Comparison of ENCODE assay signal across 9 mouse cellular contexts in genomic region chr19:5461411-5461810, GRCm38 (mm10). TPM values are rescaled to one million over a fixed set of nuclear protein-coding genes. Genes with fewer than 3 reads are reported as not detected.
DNase-seq lines count a peak whose midpoint lies in the region; ATAC-seq and TF ChIP-seq lines count a peak whose summit lies in the region.
"Had no signal": no experiment of that assay in that cellular context is flagged by ENCODE, and none has a peak within 500 bp of the region (broad histone marks: within the 10 kb centered on the region; RNA-seq: fewer than 3 reads in every experiment).

No protein-coding gene starts in this region.

- H3K9me3 ChIP-seq in kidney, postnatal 0 days (replicated peaks; ENCODE audit: low read length): no peaks in the 10 kb centered on the region
- H3K9me3 ChIP-seq in embryonic facial prominence, embryonic 12.5 days: no peaks in the 10 kb centered on the region
- H3K9me3 ChIP-seq in hindbrain, postnatal 0 days (ENCODE audit: low read length): no peaks in the 10 kb centered on the region
- no peaks in the 10 kb centered on the region for H3K9me3 ChIP-seq in midbrain, embryonic 16.5 days (replicated peaks; ENCODE audit: control insufficient read depth, low read length, poor library complexity, severe bottlenecking)

- ATAC-seq in kidney, postnatal 0 days (replicated peaks; ENCODE audit: low FRiP score, low read depth): no peak
- ATAC-seq in embryonic facial prominence, embryonic 12.5 days (ENCODE audit: insufficient number of reproducible peaks, insufficient read depth, low FRiP score, low TSS enrichment): no peak
- ATAC-seq in hindbrain, postnatal 0 days: no peak
- ATAC-seq in midbrain, embryonic 16.5 days: no peak

- H3K4me1 ChIP-seq in kidney, postnatal 0 days (replicated peaks; ENCODE audit: insufficient read depth, low read length): peaks cover 13% of the 10 kb centered on the region
- peaks cover 16% of the 10 kb centered on the region for H3K4me1 ChIP-seq in embryonic facial prominence, embryonic 12.5 days
- H3K4me1 ChIP-seq in hindbrain, postnatal 0 days (ENCODE audit: insufficient read depth, low read length): peaks cover 13% of the 10 kb centered on the region
- peaks cover 32% of the 10 kb centered on the region for H3K4me1 ChIP-seq in midbrain, embryonic 16.5 days (ENCODE audit: control insufficient read depth, insufficient read depth, low read length)

- H3K4me2 ChIP-seq in kidney, postnatal 0 days (ENCODE audit: low read length): peak overlapping the region; percentile 84
- peak overlapping the region; percentile 90 for H3K4me2 ChIP-seq in embryonic facial prominence, embryonic 12.5 days (replicated peaks)
- peak overlapping the region; percentile 79 for H3K4me2 ChIP-seq in hindbrain, postnatal 0 days (ENCODE audit: low read depth, low read length)
- H3K4me2 ChIP-seq in midbrain, embryonic 16.5 days (ENCODE audit: low read length): peak overlapping the region; percentile 98

- peaks cover 32% of the 10 kb centered on the region for H3K36me3 ChIP-seq in kidney, postnatal 0 days (ENCODE audit: insufficient read depth, low read length)
- H3K36me3 ChIP-seq in embryonic facial prominence, embryonic 12.5 days: peaks cover 40% of the 10 kb centered on the region
- peaks cover 25% of the 10 kb centered on the region for H3K36me3 ChIP-seq in hindbrain, postnatal 0 days (ENCODE audit: insufficient read depth, low read length)
- peaks cover 16% of the 10 kb centered on the region for H3K36me3 ChIP-seq in midbrain, embryonic 16.5 days (ENCODE audit: control insufficient read depth, insufficient read depth, low read length)

- no peak for TF ChIP-seq CTCF in kidney, postnatal 0 days (IDR thresholded peaks at IDR 0.05; ENCODE audit: low read depth)
- no peak for TF ChIP-seq CTCF in hindbrain, postnatal 0 days (IDR thresholded peaks at IDR 0.05; ENCODE audit: low read depth)

- H3K4me3 ChIP-seq in kidney, postnatal 0 days (replicated peaks; ENCODE audit: low read depth, low read length): peak overlapping the region; percentile 70; the same call in 1 of the 2 replicates
- H3K4me3 ChIP-seq in embryonic facial prominence, embryonic 12.5 days: peak overlapping the region; percentile 61
- H3K4me3 ChIP-seq in hindbrain, postnatal 0 days (ENCODE audit: low read length): peak overlapping the region; percentile 62
- peak overlapping the region; percentile 84 for H3K4me3 ChIP-seq in midbrain, embryonic 16.5 days (ENCODE audit: low read depth, low read length)

- no peak for DNase-seq in kidney, postnatal 0 days (ENCODE audit: low spot score)
- DNase-seq in kidney, postnatal 4 days: no peak
- DNase-seq in hindbrain, postnatal 0 days (ENCODE audit: low spot score): no peak
- DNase-seq in thymus, adult 18-20 months: no peak
- no peak for DNase-seq in frontal cortex, adult 2 months (ENCODE audit: extremely low spot score in 1 of 2, low spot score in 1 of 2)
- DNase-seq in c-Kit-positive CD71-positive TER-119-positive erythroid progenitor cells, embryonic 14.5 days (ENCODE audit: low spot score): no peak

- 82% methylated on average over 6 of the region's 6 CpGs for WGBS in kidney, postnatal 0 days
- 84% methylated on average over 6 of the region's 6 CpGs for WGBS in embryonic facial prominence, embryonic 12.5 days
- 81% methylated on average over 6 of the region's 6 CpGs for WGBS in hindbrain, postnatal 0 days
- WGBS in midbrain, embryonic 16.5 days: 88% methylated on average over 6 of the region's 6 CpGs

- H3K9ac ChIP-seq in kidney, postnatal 0 days (ENCODE audit: low read depth, low read length): peak overlapping the region; percentile 68; the same call in 1 of the 2 replicates
- H3K9ac ChIP-seq in embryonic facial prominence, embryonic 12.5 days: 0 out of 2 replicates have a peak overlapping the region, but pooled peaks have one; percentile 75
- H3K9ac ChIP-seq in hindbrain, postnatal 0 days (replicated peaks; ENCODE audit: low read length): peak overlapping the region; percentile 73
- peak overlapping the region; percentile 87 for H3K9ac ChIP-seq in midbrain, embryonic 16.5 days (ENCODE audit: low read depth, low read length)

- no peak overlapping the region for H3K27ac ChIP-seq in kidney, postnatal 0 days
- no peak overlapping the region for H3K27ac ChIP-seq in embryonic facial prominence, embryonic 12.5 days
- no peak overlapping the region for H3K27ac ChIP-seq in hindbrain, postnatal 0 days
- H3K27ac ChIP-seq in midbrain, embryonic 16.5 days (ENCODE audit: low read length): no peak overlapping the region

- H3K27me3 ChIP-seq in kidney, postnatal 0 days (ENCODE audit: insufficient read depth, low read length): no peaks in the 10 kb centered on the region
- no peaks in the 10 kb centered on the region for H3K27me3 ChIP-seq in embryonic facial prominence, embryonic 12.5 days
- no peaks in the 10 kb centered on the region for H3K27me3 ChIP-seq in hindbrain, postnatal 0 days (ENCODE audit: insufficient read depth, low read length)
- H3K27me3 ChIP-seq in midbrain, embryonic 16.5 days (ENCODE audit: control insufficient read depth, insufficient read depth, low read depth, low read length): no peaks in the 10 kb centered on the region

RNA-seq across cellular contexts. Expression of gene Fibp, which starts 1.0 kb away (rescaled TPM):
- 141 and 150 TPM in 2 replicates for polyA plus RNA-seq in kidney, postnatal 0 days (2015; fragmentation: Nextera tagmentation; extraction: Ambion mirVana)
- 146 and 150 TPM in 2 replicates for polyA plus RNA-seq in embryonic facial prominence, embryonic 12.5 days (2016; fragmentation: Nextera tagmentation; extraction: Ambion mirVana)
- total RNA-seq in hindbrain, postnatal 0 days (2014; rRNA removed): 76.1 and 103 TPM in 2 replicates
- 172 and 179 TPM in 2 replicates for polyA plus RNA-seq in hindbrain, postnatal 0 days (2015; fragmentation: Nextera tagmentation; extraction: Ambion mirVana)
- polyA plus RNA-seq in midbrain, embryonic 16.5 days (2015; fragmentation: Nextera tagmentation; extraction: Ambion mirVana): 159 and 178 TPM in 2 replicates
- polyA plus RNA-seq in frontal cortex, adult 2 months (2012; rRNA removed): 130 and 142 TPM in 2 replicates

RNA-seq across cellular contexts. Expression of gene Ccdc85b, which starts 3.7 kb away (rescaled TPM):
- polyA plus RNA-seq in kidney, postnatal 0 days (2015; fragmentation: Nextera tagmentation; extraction: Ambion mirVana): 12.2 and 15.6 TPM in 2 replicates
- 10.8 and 11.0 TPM in 2 replicates for polyA plus RNA-seq in embryonic facial prominence, embryonic 12.5 days (2016; fragmentation: Nextera tagmentation; extraction: Ambion mirVana)
- total RNA-seq in hindbrain, postnatal 0 days (2014; rRNA removed): 17.4 and 18.5 TPM in 2 replicates
- polyA plus RNA-seq in hindbrain, postnatal 0 days (2015; fragmentation: Nextera tagmentation; extraction: Ambion mirVana): 16.0 and 16.1 TPM in 2 replicates
- 9.5 and 10.2 TPM in 2 replicates for polyA plus RNA-seq in midbrain, embryonic 16.5 days (2015; fragmentation: Nextera tagmentation; extraction: Ambion mirVana)
- 22.4 and 24.7 TPM in 2 replicates for polyA plus RNA-seq in frontal cortex, adult 2 months (2012; rRNA removed)

RNA-seq across cellular contexts. Expression of gene Ctsw, which starts 6.9 kb away (rescaled TPM):
- polyA plus RNA-seq in kidney, postnatal 0 days (2015; fragmentation: Nextera tagmentation; extraction: Ambion mirVana): 0.79 and 1.2 TPM in 2 replicates
- 1.9 and 2.1 TPM in 2 replicates for polyA plus RNA-seq in embryonic facial prominence, embryonic 12.5 days (2016; fragmentation: Nextera tagmentation; extraction: Ambion mirVana)
- total RNA-seq in hindbrain, postnatal 0 days (2014; rRNA removed): 1.2 and 4.5 TPM in 2 replicates
- polyA plus RNA-seq in hindbrain, postnatal 0 days (2015; fragmentation: Nextera tagmentation; extraction: Ambion mirVana): 1.6 and 2.0 TPM in 2 replicates
- 5.0 and 5.2 TPM in 2 replicates for polyA plus RNA-seq in midbrain, embryonic 16.5 days (2015; fragmentation: Nextera tagmentation; extraction: Ambion mirVana)
- 0.38 and 0.40 TPM in 2 replicates for polyA plus RNA-seq in frontal cortex, adult 2 months (2012; rRNA removed)

RNA-seq across cellular contexts. Expression of gene Efemp2, which starts 12.3 kb away (rescaled TPM):
- polyA plus RNA-seq in kidney, postnatal 0 days (2015; fragmentation: Nextera tagmentation; extraction: Ambion mirVana): 126 and 140 TPM in 2 replicates
- polyA plus RNA-seq in embryonic facial prominence, embryonic 12.5 days (2016; fragmentation: Nextera tagmentation; extraction: Ambion mirVana): 145 TPM in 2 replicates
- 46.3 and 49.3 TPM in 2 replicates for total RNA-seq in hindbrain, postnatal 0 days (2014; rRNA removed)
- 36.5 and 41.7 TPM in 2 replicates for polyA plus RNA-seq in hindbrain, postnatal 0 days (2015; fragmentation: Nextera tagmentation; extraction: Ambion mirVana)
- 34.1 and 35.3 TPM in 2 replicates for polyA plus RNA-seq in midbrain, embryonic 16.5 days (2015; fragmentation: Nextera tagmentation; extraction: Ambion mirVana)
- polyA plus RNA-seq in frontal cortex, adult 2 months (2012; rRNA removed): 36.5 and 37.4 TPM in 2 replicates

RNA-seq across cellular contexts. Expression of gene Fosl1, which starts 14.1 kb away (rescaled TPM):
- polyA plus RNA-seq in kidney, postnatal 0 days (2015; fragmentation: Nextera tagmentation; extraction: Ambion mirVana): 0.32 TPM in 1 of 2 replicates, not detected in the other
- polyA plus RNA-seq in embryonic facial prominence, embryonic 12.5 days (2016; fragmentation: Nextera tagmentation; extraction: Ambion mirVana): not detected in 2 replicates
- total RNA-seq in hindbrain, postnatal 0 days (2014; rRNA removed): not detected in 2 replicates
- polyA plus RNA-seq in hindbrain, postnatal 0 days (2015; fragmentation: Nextera tagmentation; extraction: Ambion mirVana): not detected in 2 replicates
- not detected in 2 replicates for polyA plus RNA-seq in midbrain, embryonic 16.5 days (2015; fragmentation: Nextera tagmentation; extraction: Ambion mirVana)
- polyA plus RNA-seq in frontal cortex, adult 2 months (2012; rRNA removed): 0.06 and 0.19 TPM in 2 replicates
- total RNA-seq: liver, adult 2 months had no signal
- polyA plus RNA-seq: liver, adult 2 months had no signal
